Mouse (Mus musculus): ENCODE data around the gene Aim2. TPM values are rescaled to one million over a fixed set of nuclear protein-coding genes. Genes with fewer than 3 reads are reported as not detected.
A peak's percentile ranks its signal among the peaks of the same experiment; 100 is the strongest.

Aim2 gene
- polyA plus RNA-seq, 1 experiment: 1.5 TPM

GRCm38 (mm10) chr1:173359590-173360290, 9.1 kb downstream of the Aim2 start:
- Histone ChIP-seq H3K36me3 (ENCODE audit: control insufficient read depth, insufficient read depth, low read length) (no peaks in the 10 kb centered on the region), H3K4me3 (ENCODE audit: low read depth, low read length) (no peak overlapping the region), H3K27me3 (ENCODE audit: control insufficient read depth, insufficient read depth, low read length) (no peaks in the 10 kb centered on the region), H3K4me1 (ENCODE audit: control insufficient read depth, insufficient read depth, insufficient read length, low read length) (no peaks in the 10 kb centered on the region), H3K27ac (ENCODE audit: insufficient read depth, low read depth, low read length) (no peak overlapping the region)
- TF ChIP-seq POLR2A (IDR thresholded peaks at IDR 0.05; ENCODE audit: low read depth, low read length): no peak
- no peak for TF ChIP-seq CTCF (IDR thresholded peaks at IDR 0.05; ENCODE audit: extremely low read depth, insufficient read length, insufficient replicate concordance, low read depth, low read length)
- WGBS: 77% methylated on average over 4 of the region's 4 CpGs

GRCm38 (mm10) chr1:173361651-173362050, 11.0 kb downstream of the Aim2 start:
- no peak overlapping the region for H3K27ac ChIP-seq (ENCODE audit: insufficient read depth, low read depth, low read length)
- TF ChIP-seq POLR2A (IDR thresholded peaks at IDR 0.05; ENCODE audit: low read depth, low read length): no peak
- TF ChIP-seq CTCF (IDR thresholded peaks at IDR 0.05; ENCODE audit: extremely low read depth, insufficient read length, insufficient replicate concordance, low read depth, low read length): no peak
- 24% methylated on average over 6 of the region's 6 CpGs for WGBS

GRCm38 (mm10) chr1:173363436-173363835, 12.8 kb downstream of the Aim2 start:
- no peaks in the 10 kb centered on the region for H3K4me1 ChIP-seq (ENCODE audit: control insufficient read depth, insufficient read depth, insufficient read length, low read length)
- H3K27me3 ChIP-seq (ENCODE audit: control insufficient read depth, insufficient read depth, low read length): peaks cover 16% of the 10 kb centered on the region
- H3K4me3 ChIP-seq (ENCODE audit: low read depth, low read length): no peak overlapping the region
- WGBS: 88% methylated on average over 2 of the region's 2 CpGs
- H3K36me3 ChIP-seq (ENCODE audit: control insufficient read depth, insufficient read depth, low read length): no peaks in the 10 kb centered on the region
- TF ChIP-seq POLR2A (IDR thresholded peaks at IDR 0.05; ENCODE audit: low read depth, low read length) (no peak), CTCF (IDR thresholded peaks at IDR 0.05; ENCODE audit: extremely low read depth, insufficient read length, insufficient replicate concordance, low read depth, low read length) (no peak)
- H3K27ac ChIP-seq (ENCODE audit: insufficient read depth, low read depth, low read length): no peak overlapping the region

More at GRCm38 (mm10) chr1:173361651-173362050, 11.0 kb downstream of the Aim2 start:
- Histone ChIP-seq H3K4me1 (ENCODE audit: control insufficient read depth, insufficient read depth, insufficient read length, low read length) (no peaks in the 10 kb centered on the region), H3K36me3 (ENCODE audit: control insufficient read depth, insufficient read depth, low read length) (no peaks in the 10 kb centered on the region), H3K27me3 (ENCODE audit: control insufficient read depth, insufficient read depth, low read length) (peaks cover 6% of the 10 kb centered on the region), H3K4me3 (ENCODE audit: low read depth, low read length) (no peak overlapping the region)

- 86% methylated on average over 4 of the region's 4 CpGs for WGBS
- H3K36me3 ChIP-seq (ENCODE audit: control insufficient read depth, insufficient read depth, low read length): no peaks in the 10 kb centered on the region
- no peak overlapping the region for H3K4me3 ChIP-seq (ENCODE audit: low read depth, low read length)
- H3K27me3 ChIP-seq (ENCODE audit: control insufficient read depth, insufficient read depth, low read length): peaks cover 16% of the 10 kb centered on the region
- H3K4me1 ChIP-seq (ENCODE audit: control insufficient read depth, insufficient read depth, insufficient read length, low read length): no peaks in the 10 kb centered on the region
- H3K27ac ChIP-seq (ENCODE audit: insufficient read depth, low read depth, low read length): no peak overlapping the region
- no peak for TF ChIP-seq CTCF (IDR thresholded peaks at IDR 0.05; ENCODE audit: extremely low read depth, insufficient read length, insufficient replicate concordance, low read depth, low read length)
- no peak for TF ChIP-seq POLR2A (IDR thresholded peaks at IDR 0.05; ENCODE audit: low read depth, low read length)
Measured at GRCm38 (mm10) chr1:173364125-173364800, 13.6 kb downstream of the Aim2 start.

- Histone ChIP-seq H3K27ac (ENCODE audit: insufficient read depth, low read depth, low read length) (no peak overlapping the region), H3K4me3 (ENCODE audit: low read depth, low read length) (no peak overlapping the region), H3K4me1 (ENCODE audit: control insufficient read depth, insufficient read depth, insufficient read length, low read length) (no peaks in the 10 kb centered on the region), H3K27me3 (ENCODE audit: control insufficient read depth, insufficient read depth, low read length) (peaks cover 16% of the 10 kb centered on the region), H3K36me3 (ENCODE audit: control insufficient read depth, insufficient read depth, low read length) (no peaks in the 10 kb centered on the region)
- 4% methylated on average over 13 of the region's 13 CpGs for WGBS
- TF ChIP-seq POLR2A (IDR thresholded peaks at IDR 0.05; ENCODE audit: low read depth, low read length) (no peak), CTCF (IDR thresholded peaks at IDR 0.05; ENCODE audit: extremely low read depth, insufficient read length, insufficient replicate concordance, low read depth, low read length) (no peak)
Measured at GRCm38 (mm10) chr1:173365970-173366409, 15.3 kb downstream of the Aim2 start.

- no peak for TF ChIP-seq POLR2A (IDR thresholded peaks at IDR 0.05; ENCODE audit: low read depth, low read length)
- Histone ChIP-seq H3K27ac (ENCODE audit: insufficient read depth, low read depth, low read length) (no peak overlapping the region), H3K27me3 (ENCODE audit: control insufficient read depth, insufficient read depth, low read length) (peaks cover 16% of the 10 kb centered on the region), H3K4me3 (ENCODE audit: low read depth, low read length) (peak overlapping the region; percentile 40), H3K36me3 (ENCODE audit: control insufficient read depth, insufficient read depth, low read length) (no peaks in the 10 kb centered on the region), H3K4me1 (ENCODE audit: control insufficient read depth, insufficient read depth, insufficient read length, low read length) (no peaks in the 10 kb centered on the region)
- 2% methylated on average over 31 of the region's 31 CpGs for WGBS
Measured at GRCm38 (mm10) chr1:173366701-173367355, 16.1 kb downstream of the Aim2 start.
